Mouse (Mus musculus) Muller cell, postnatal 12 days (primary cell): ENCODE results near the gene Pcyt2.

Experiments used
- DNase-seq: peaks from one replicate; pipeline ENCODE4 v3.0.0-alpha.2; 2015; ENCODE audit errors: inconsistent ontology term

Pcyt2 gene

DNA sequence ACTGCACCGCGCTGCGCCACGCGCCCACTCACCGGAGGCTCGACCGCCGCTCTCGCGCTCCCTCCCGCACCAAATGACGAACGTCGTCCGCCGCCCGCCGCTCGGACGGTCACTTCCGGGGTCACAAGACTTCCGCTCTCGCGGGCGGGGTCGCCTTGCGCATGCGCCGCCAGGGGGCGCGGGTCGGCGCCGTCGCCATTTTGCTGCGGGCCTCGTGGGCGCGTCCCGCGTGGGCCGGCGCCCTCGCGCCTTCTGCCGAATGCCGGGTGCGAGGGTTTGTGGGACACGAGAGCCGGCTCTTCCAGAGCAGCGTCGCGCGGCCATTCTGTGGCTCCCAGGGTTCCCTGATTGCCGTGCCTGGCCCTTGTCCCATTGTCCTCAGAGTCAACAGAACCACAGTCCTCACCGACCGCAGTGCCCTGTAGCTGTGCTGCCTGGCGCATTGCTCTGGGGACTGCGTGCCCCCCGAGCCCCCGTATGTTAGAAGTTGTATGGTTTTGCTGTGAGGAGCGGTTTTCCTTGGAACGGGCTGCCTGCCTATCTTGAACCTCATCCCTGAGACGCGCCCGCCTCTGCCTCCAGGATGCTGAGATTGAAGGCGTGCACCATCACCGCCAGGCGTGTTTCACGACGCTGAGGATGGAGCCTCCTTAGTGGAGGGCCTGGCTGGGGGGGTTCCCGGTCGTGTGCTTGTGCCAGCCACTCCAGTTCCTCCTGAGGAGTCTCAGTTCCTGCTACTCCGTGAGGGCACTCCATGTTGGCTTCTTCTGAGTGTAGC lies 36.1 kb downstream of the Pcyt2 start, which contains the start of gene Arhgdia:
Gene Arhgdia, minus strand, starts transcription at position 135 of the 778 bp plus-strand sequence.
- DNase-seq = peak; percentile 88

GRCm38 (mm10) chr11:120580871-120581331 lies 36.8 kb downstream of the Pcyt2 start:
- DNase-seq = peak; percentile 40

DNA sequence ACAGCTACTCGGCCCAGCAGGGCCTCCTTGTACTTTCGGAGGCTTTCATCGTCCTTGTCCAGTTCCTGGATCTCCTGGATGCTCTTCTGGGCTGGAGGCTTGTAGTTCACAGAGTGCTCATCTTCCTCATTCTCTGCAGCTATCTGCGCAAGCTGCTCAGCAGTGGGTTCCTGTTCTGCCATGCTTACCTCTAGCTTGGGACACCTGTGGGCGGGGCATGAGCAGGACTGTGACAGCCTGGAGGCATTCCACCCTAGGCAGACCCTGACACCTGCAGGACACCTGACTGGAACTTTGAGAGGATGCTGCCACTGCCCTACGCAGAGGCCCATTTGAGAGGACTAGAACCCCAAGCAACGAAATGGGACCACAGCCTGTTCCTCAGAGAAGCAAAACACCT lies 37.5 kb downstream of the Pcyt2 start:
- peak; percentile 12 for DNase-seq

- peak; percentile 41 for DNase-seq
Measured at GRCm38 (mm10) chr11:120579316-120580107, 38.2 kb downstream of the Pcyt2 start.

DNA sequence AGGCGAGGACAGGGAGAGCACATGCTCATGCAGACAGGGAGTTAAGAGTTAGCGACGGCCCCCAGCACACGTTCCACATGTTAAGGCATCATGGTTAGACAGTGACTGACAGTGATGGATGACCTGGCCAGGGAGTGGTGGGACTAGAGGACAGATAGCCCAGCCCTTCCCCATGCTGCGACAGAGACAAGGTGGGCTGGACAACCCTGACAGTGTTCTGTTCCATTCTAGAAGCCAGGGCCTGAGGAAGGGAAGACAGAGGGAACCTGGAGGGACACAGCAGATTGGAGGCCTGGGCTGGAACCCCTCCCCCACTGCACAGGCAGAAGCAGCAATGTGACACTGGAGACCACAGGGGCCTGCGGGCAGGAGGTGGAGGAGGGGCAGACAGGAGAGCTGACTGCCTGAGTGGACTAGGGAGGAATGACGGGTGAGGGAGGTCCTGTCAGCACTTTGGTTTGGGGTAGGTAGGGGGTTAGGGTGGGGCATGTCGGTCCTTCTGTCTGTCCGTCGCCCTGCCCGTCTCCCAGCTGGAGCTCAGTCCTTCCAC lies 39.0 kb downstream of the Pcyt2 start:
- DNase-seq = no peak

- DNase-seq = no peak
Measured at GRCm38 (mm10) chr11:120578024-120578693, 39.6 kb downstream of the Pcyt2 start.

DNA sequence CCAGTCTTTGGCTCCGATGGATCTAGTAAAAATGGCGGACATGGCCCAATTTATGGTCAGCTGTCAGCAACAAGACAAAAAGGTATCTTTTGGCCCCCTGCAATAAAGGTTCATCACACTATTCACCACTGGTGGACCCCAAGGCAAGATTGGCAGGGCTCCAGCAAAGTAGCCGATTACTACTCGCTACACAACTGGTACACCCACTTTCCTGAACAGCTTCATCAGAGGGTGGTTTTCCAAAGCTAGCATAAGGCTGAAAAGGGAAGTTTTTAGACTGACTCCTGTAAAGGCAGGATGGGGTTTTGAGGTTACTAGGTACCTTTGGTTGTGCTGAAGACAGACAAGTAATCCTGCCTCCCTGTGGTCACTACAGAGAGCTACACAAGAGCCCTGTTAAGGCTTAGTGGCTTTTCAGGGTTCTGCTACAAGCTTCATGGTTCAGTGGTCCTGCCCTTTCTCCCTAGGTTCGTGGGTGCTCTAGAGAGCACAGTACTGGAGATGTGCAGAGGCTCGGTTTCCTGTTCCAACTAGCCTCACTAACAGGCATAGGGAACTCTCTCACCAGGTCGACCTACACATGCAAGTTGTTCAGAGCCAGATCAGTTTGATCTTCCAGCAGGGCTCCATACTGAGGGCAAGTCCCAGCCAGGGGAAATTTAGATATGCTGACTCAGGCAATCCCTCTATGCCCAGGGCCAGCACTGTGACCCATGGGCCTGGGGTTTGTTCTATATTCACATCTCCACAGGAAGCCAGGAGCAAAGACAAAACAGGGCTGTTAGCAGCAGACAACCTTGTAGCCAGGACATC lies 40.3 kb downstream of the Pcyt2 start:
- DNase-seq = no peak

- no peak for DNase-seq
Measured at GRCm38 (mm10) chr11:120576365-120576981, 41.3 kb downstream of the Pcyt2 start.

DNA sequence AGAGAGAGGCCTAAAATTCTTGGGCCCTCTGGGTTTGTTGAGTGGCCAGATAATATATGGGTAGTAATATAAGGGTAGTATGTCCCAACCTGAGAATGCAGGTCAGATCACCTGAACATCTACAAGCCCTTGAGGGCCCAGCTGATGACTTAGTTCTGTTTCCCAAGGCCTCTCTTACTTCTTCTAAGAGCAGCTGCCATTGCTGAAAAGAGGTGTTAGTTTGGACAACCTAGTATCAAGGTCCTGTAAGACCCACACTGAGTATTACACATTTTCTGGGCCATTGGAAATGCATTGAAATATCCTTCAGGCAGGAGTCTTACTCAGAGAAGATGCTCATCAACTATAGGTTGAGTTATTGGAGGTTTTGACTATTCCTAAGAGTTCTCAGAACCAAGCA lies 41.8 kb downstream of the Pcyt2 start:
- no peak for DNase-seq

GRCm38 (mm10) chr11:120575046-120575445 lies 42.7 kb downstream of the Pcyt2 start:
- no peak for DNase-seq

- DNase-seq = peak; percentile 9
Measured at GRCm38 (mm10) chr11:120574278-120574600, 43.5 kb downstream of the Pcyt2 start.

GRCm38 (mm10) chr11:120573585-120574277 lies 44.0 kb downstream of the Pcyt2 start:
- DNase-seq = no peak

DNA sequence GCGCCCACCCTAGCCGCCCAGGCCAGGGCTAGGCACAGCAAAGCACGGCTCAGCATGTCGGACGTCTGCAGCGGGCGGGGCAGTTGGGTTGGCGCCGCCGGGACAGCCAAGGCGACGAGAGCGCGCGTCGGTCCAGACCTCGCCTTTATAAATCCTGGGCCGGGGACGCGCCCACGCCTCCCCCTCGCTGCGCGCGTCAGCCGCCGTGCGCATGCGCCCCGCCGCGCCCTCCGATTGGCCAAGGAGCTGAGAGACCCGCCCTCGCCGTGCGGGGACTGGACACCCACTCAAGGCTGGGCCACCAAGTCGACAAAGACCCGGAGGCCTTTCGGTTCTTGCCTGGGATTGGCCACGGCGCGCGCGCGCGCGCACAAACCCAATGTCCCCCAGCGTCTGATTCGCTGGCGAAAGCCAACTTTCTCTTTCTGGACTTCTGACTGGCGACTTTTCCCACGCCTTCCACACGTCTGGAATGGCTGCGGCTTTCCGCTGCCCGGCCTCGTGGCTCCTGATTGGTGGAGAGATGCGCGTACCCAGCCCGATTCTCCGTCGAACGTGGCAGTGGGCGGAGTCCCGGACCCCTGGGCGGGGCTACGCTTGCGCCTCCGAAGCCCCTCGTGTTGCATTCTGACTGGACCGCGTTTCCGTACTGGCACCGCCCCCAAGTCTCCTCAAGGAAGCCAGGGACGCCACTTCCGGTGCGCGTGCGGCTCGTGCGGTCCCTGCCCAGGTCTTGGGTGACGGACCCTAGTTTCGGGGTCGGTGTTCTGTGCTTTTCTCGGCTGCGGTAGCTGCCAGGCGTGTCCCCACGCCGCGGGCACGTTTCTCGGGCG lies 44.8 kb downstream of the Pcyt2 start, which contains the start of gene P4hb:
Gene P4hb, minus strand, starts transcription at position 502 of the 833 bp plus-strand sequence.
- peak; percentile 100 for DNase-seq

DNA sequence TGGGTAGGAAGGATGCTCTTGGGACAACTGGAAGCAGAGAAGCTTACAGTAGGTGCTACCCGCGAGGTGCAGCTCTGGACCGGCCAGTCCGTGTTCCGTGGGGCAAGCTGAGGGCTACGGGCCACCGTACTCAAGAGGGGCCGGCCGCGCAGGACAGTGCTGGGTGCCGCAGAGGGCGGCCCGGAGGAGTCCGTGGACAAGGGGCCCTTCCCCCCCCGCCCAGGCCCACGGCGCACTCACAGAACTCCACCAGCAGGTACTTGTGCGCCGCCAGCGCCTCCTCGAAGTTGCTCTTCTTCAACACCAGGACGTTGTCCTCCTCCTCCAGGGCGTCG lies 45.4 kb downstream of the Pcyt2 start:
- no peak for DNase-seq

DNA sequence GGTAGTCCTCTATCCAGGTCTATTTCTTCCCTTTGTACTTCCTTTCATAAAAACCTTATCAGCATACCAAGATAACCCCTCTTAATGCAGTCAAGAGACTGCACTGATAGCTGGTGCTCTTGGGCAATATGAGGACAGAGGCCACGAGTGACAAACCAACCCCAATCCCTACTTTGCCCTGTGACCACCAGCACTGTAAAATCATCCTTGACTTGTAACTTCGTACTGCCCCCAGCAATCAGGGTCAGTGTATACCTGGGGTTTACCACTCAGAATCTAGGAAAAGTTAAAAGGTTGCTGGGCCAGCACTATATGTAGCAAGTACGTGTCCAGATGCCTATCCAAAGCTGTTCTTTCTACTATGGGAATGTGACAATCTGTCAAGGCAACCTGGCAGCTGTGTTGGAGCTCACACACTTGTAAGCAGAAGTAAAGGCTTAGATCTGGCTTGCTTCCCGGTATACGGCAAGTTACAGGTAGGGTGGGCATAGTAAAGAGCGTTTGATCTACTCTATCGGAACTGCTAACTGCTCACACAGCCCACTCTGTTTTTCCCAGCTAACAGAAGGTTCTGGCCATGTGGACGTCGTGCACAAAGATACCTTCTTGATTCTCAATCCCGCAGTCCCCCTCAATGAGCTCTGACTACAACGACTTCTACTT lies 45.9 kb downstream of the Pcyt2 start:
- peak; percentile 6 for DNase-seq

DNA sequence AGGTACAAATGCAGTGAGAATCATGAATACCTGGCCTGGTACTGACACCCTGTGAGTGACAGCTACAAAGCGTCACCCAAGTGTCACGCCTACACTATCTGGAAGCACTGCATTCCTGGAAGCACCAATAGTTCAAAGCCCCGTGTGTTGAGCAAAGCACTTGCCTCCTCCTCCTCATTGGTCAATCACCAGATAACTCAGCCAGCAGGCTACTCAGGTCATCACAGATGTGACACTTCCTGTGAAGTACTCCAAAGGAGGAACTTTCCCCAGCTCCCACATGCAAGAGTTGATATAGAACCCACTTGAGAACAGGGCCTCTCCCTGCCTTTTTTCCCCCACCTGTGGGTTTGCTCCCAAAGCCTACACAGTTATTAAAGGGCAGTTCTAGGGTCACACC lies 46.6 kb downstream of the Pcyt2 start:
- no peak for DNase-seq

GRCm38 (mm10) chr11:120568324-120568723 lies 49.4 kb downstream of the Pcyt2 start:
- no peak for DNase-seq

GRCm38 (mm10) chr11:120565114-120565513 lies 52.6 kb downstream of the Pcyt2 start:
- no peak for DNase-seq

- DNase-seq = no peak
Measured at GRCm38 (mm10) chr11:120562949-120563348, 54.8 kb downstream of the Pcyt2 start.
